Mouse (Mus musculus) inflammation-experienced regulatory T-cells, adult 6 months (primary cell): ENCODE data around the gene Naa50. TPM values are rescaled to one million over a fixed set of nuclear protein-coding genes. Genes with fewer than 3 reads are reported as not detected.
A peak's percentile ranks its signal among the peaks of the same experiment; 100 is the strongest.

Experiments
- ATAC-seq: one replicate; pipeline ENCODE4 v1.8.0; 2017
- polyA plus RNA-seq, 3 experiments: library from polyadenylated mRNA; unstranded; fragments of 100-300 nt; shearing (Covaris generic); gene quantifications; one replicate each; pipeline ENCODE4 v1.2.1; 2017

The Naa50 gene
- polyA plus RNA-seq: 10 to 100 TPM; 22.5 to 49.0 (median 24.8) TPM

GRCm38 (mm10) chr16:44139536-44140185, at the start of gene Naa50, which contains the start of gene Atp6v1a:
TSS of gene Naa50 (plus strand) at chr16:44139830.
TSS of gene Atp6v1a (minus strand) at chr16:44139705.
- ATAC-seq: peak; percentile 59

- ATAC-seq: no peak
Observed at GRCm38 (mm10) chr16:44099377-44099776, 40.3 kb upstream of the Naa50 start.

- ATAC-seq: no peak
Observed at GRCm38 (mm10) chr16:44101181-44101710, 38.4 kb upstream of the Naa50 start.

GRCm38 (mm10) chr16:44102925-44103324, 36.7 kb upstream of the Naa50 start:
- no peak for ATAC-seq

GRCm38 (mm10) chr16:44103806-44104766, 35.5 kb upstream of the Naa50 start:
- ATAC-seq: no peak

- no peak for ATAC-seq
Observed at GRCm38 (mm10) chr16:44105211-44105610, 34.4 kb upstream of the Naa50 start.

- ATAC-seq: no peak
Observed at GRCm38 (mm10) chr16:44109002-44109401, 30.6 kb upstream of the Naa50 start.

- ATAC-seq: no peak
Observed at GRCm38 (mm10) chr16:44119753-44120501, 19.7 kb upstream of the Naa50 start.

GRCm38 (mm10) chr16:44122122-44122521, 17.5 kb upstream of the Naa50 start:
- no peak for ATAC-seq

- ATAC-seq: no peak
Observed at GRCm38 (mm10) chr16:44122574-44122973, 17.1 kb upstream of the Naa50 start.

- no peak for ATAC-seq
Observed at GRCm38 (mm10) chr16:44122982-44123725, 16.5 kb upstream of the Naa50 start.

GRCm38 (mm10) chr16:44123786-44124185, 15.8 kb upstream of the Naa50 start:
- no peak for ATAC-seq

- ATAC-seq: no peak
Observed at GRCm38 (mm10) chr16:44124713-44125112, 14.9 kb upstream of the Naa50 start.

GRCm38 (mm10) chr16:44125436-44125835, 14.2 kb upstream of the Naa50 start:
- ATAC-seq: no peak

GRCm38 (mm10) chr16:44126437-44126836, 13.2 kb upstream of the Naa50 start:
- ATAC-seq: no peak

GRCm38 (mm10) chr16:44132300-44132699, 7.3 kb upstream of the Naa50 start:
- ATAC-seq: no peak

GRCm38 (mm10) chr16:44133187-44133586, 6.4 kb upstream of the Naa50 start:
- no peak for ATAC-seq

GRCm38 (mm10) chr16:44136511-44137021, 3.1 kb upstream of the Naa50 start:
- no peak for ATAC-seq

- ATAC-seq: no peak
Observed at GRCm38 (mm10) chr16:44138377-44138978, 1.2 kb upstream of the Naa50 start.

- peak; percentile 83 for ATAC-seq
Observed at GRCm38 (mm10) chr16:44138979-44139535, 573 bp upstream of the Naa50 start.
